Mouse (Mus musculus) macrophage (primary cell): ENCODE data around the gene Rab4a. TPM values are rescaled to one million over a fixed set of nuclear protein-coding genes. Genes with fewer than 3 reads are reported as not detected.

Experiments
- H3K27ac ChIP-seq: fragments of 350-480 bp; formaldehyde crosslinking; 2 replicates; pipeline ENCODE4 v1.9.0; 2021
- H3K36me3 ChIP-seq: fragments of 350-480 bp; formaldehyde crosslinking; 2 replicates; pipeline ENCODE4 v1.9.0; 2021; ENCODE audit errors: inconsistent target
- H3K4me3 ChIP-seq: fragments of 350-480 bp; formaldehyde crosslinking; 2 replicates; pipeline ENCODE4 v1.9.0; 2021; ENCODE audit errors: inconsistent target
- H3K79me2 ChIP-seq: fragments of 350-480 bp; formaldehyde crosslinking; 2 replicates; pipeline ENCODE4 v1.9.0; 2021; ENCODE audit errors: inconsistent target
- WGBS: methylation state at CpG from one replicate; pipeline ENCODE4 v1.1.7; 2026; ENCODE audit warnings: inconsistent platforms; ENCODE audit not compliant: missing documents; 5-methylcytosine and 5-hydroxymethylcytosine counted together
- polyA plus RNA-seq: library from polyadenylated mRNA; stranded (reverse); fragments of 250-400 nt; gene quantifications from 3 replicates; pipeline ENCODE4 v1.2.4, GENCODE M21; 2018; ENCODE audit warnings: inconsistent platforms

Gene Rab4a
- polyA plus RNA-seq, 1 experiment from 2014 or later: 5.6 TPM

GRCm38 (mm10) chr8:123777319-123777718 lies 28.5 kb upstream of the Rab4a start:
- 89% methylated on average over 7 of the region's 7 CpGs for WGBS
- no peaks in the 10 kb centered on the region for H3K79me2 ChIP-seq
- no peaks in the 10 kb centered on the region for H3K36me3 ChIP-seq
- H3K27ac ChIP-seq: no peak overlapping the region
- H3K4me3 ChIP-seq: no peak overlapping the region

GRCm38 (mm10) chr8:123780471-123780870 lies 25.3 kb upstream of the Rab4a start:
- H3K79me2 ChIP-seq: no peaks in the 10 kb centered on the region
- 44% methylated on average over 3 of the region's 3 CpGs for WGBS
- no peaks in the 10 kb centered on the region for H3K36me3 ChIP-seq
- no peak overlapping the region for H3K4me3 ChIP-seq
- no peak overlapping the region for H3K27ac ChIP-seq

GRCm38 (mm10) chr8:123781256-123781655 lies 24.5 kb upstream of the Rab4a start:
- Histone ChIP-seq H3K4me3 (no peak overlapping the region), H3K36me3 (no peaks in the 10 kb centered on the region), H3K79me2 (no peaks in the 10 kb centered on the region), H3K27ac (no peak overlapping the region)
- WGBS: 64% methylated on average over 8 of the region's 8 CpGs

- Histone ChIP-seq H3K36me3 (no peaks in the 10 kb centered on the region), H3K4me3 (no peak overlapping the region), H3K79me2 (no peaks in the 10 kb centered on the region), H3K27ac (no peak overlapping the region)
- WGBS: 6% methylated on average over 6 of the region's 6 CpGs
Observed at GRCm38 (mm10) chr8:123783525-123784249, 22.1 kb upstream of the Rab4a start.

GRCm38 (mm10) chr8:123786166-123786565 lies 19.6 kb upstream of the Rab4a start:
- Histone ChIP-seq H3K36me3 (no peaks in the 10 kb centered on the region), H3K27ac (no peak overlapping the region), H3K79me2 (no peaks in the 10 kb centered on the region), H3K4me3 (no peak overlapping the region)
- WGBS: 90% methylated on average over 6 of the region's 6 CpGs

GRCm38 (mm10) chr8:123786644-123787043 lies 19.1 kb upstream of the Rab4a start:
- Histone ChIP-seq H3K4me3 (no peak overlapping the region; the same call in 1 of the 2 replicates), H3K27ac (no peak overlapping the region), H3K79me2 (no peaks in the 10 kb centered on the region), H3K36me3 (no peaks in the 10 kb centered on the region)
- WGBS: 75% methylated on average over 6 of the region's 6 CpGs

GRCm38 (mm10) chr8:123787254-123787897 lies 18.4 kb upstream of the Rab4a start:
- 27% methylated on average over 21 of the region's 21 CpGs for WGBS
- H3K36me3 ChIP-seq: no peaks in the 10 kb centered on the region
- H3K27ac ChIP-seq: peak overlapping the region; percentile 13; the same call in 1 of the 2 replicates
- no peaks in the 10 kb centered on the region for H3K79me2 ChIP-seq
- H3K4me3 ChIP-seq: peak overlapping the region; percentile 6; the same call in 1 of the 2 replicates

- Histone ChIP-seq H3K4me3 (no peak overlapping the region), H3K27ac (peak overlapping the region; percentile 29)
- 59% methylated on average over 14 of the region's 14 CpGs for WGBS
Observed at GRCm38 (mm10) chr8:123788416-123789170, 17.2 kb upstream of the Rab4a start.

GRCm38 (mm10) chr8:123789461-123789860 lies 16.3 kb upstream of the Rab4a start:
- Histone ChIP-seq H3K36me3 (no peaks in the 10 kb centered on the region), H3K4me3 (no peak overlapping the region), H3K79me2 (no peaks in the 10 kb centered on the region), H3K27ac (peak overlapping the region; percentile 29)
- WGBS: 87% methylated on average over 9 of the region's 9 CpGs

More at GRCm38 (mm10) chr8:123788416-123789170, 17.2 kb upstream of the Rab4a start:
- no peaks in the 10 kb centered on the region for H3K36me3 ChIP-seq
- no peaks in the 10 kb centered on the region for H3K79me2 ChIP-seq

GRCm38 (mm10) chr8:123789970-123790369 lies 15.8 kb upstream of the Rab4a start:
- Histone ChIP-seq H3K36me3 (no peaks in the 10 kb centered on the region), H3K79me2 (no peaks in the 10 kb centered on the region), H3K27ac (no peak overlapping the region), H3K4me3 (no peak overlapping the region)
- 0% methylated on average over 4 of the region's 4 CpGs for WGBS

GRCm38 (mm10) chr8:123791101-123791844 lies 14.5 kb upstream of the Rab4a start:
- H3K79me2 ChIP-seq: no peaks in the 10 kb centered on the region
- no peak overlapping the region for H3K4me3 ChIP-seq
- no peak overlapping the region for H3K27ac ChIP-seq
- 90% methylated on average over 15 of the region's 16 CpGs for WGBS
- H3K36me3 ChIP-seq: no peaks in the 10 kb centered on the region

- H3K27ac ChIP-seq: no peak overlapping the region
- H3K4me3 ChIP-seq: no peak overlapping the region
- no peaks in the 10 kb centered on the region for H3K79me2 ChIP-seq
- WGBS: 96% methylated on average over 7 of the region's 7 CpGs
- H3K36me3 ChIP-seq: no peaks in the 10 kb centered on the region
Observed at GRCm38 (mm10) chr8:123791845-123792225, 13.9 kb upstream of the Rab4a start.

- WGBS: 17% methylated on average over 10 of the region's 10 CpGs
- Histone ChIP-seq H3K79me2 (no peaks in the 10 kb centered on the region), H3K4me3 (no peak overlapping the region), H3K36me3 (no peaks in the 10 kb centered on the region), H3K27ac (no peak overlapping the region)
Observed at GRCm38 (mm10) chr8:123793900-123794299, 11.9 kb upstream of the Rab4a start.

- 93% methylated on average over 4 of the region's 4 CpGs for WGBS
- H3K36me3 ChIP-seq: no peaks in the 10 kb centered on the region
- no peak overlapping the region for H3K4me3 ChIP-seq
- H3K27ac ChIP-seq: no peak overlapping the region
- H3K79me2 ChIP-seq: no peaks in the 10 kb centered on the region
Observed at GRCm38 (mm10) chr8:123794766-123795165, 11.0 kb upstream of the Rab4a start.
